Mouse (Mus musculus): Measurements from ENCODE around the gene Slc12a5. TPM values are rescaled to one million over a fixed set of nuclear protein-coding genes. Genes with fewer than 3 reads are reported as not detected.

Gene Slc12a5
- polyA plus RNA-seq, 1 experiment, result 15.9 TPM

DNA sequence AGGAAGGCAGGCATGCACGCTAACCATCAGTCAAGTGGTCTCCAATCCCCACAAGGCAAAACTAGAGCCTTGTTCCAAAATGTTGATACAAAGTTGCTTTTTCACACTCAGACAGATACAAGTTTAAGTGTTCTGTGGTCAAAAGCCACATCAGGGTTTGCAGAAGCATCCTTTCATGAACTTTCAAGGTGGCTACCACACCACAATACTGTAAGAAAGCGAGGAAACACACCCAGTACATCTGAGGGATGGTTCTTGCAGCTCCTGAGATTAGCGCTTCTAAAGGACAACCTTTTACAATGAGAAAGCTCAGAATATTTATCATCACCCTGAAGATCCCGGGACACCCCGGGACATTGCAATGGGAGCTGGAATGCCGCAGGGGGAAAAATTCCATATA lies 72.7 kb downstream of the Slc12a5 start:
- H3K27ac ChIP-seq (ENCODE audit: control insufficient read depth, insufficient read depth, low read depth, low read length), result peak overlapping the region; percentile 97; the same call in 1 of the 2 replicates
- H3K36me3 ChIP-seq (ENCODE audit: control insufficient read depth, insufficient read depth, low read length), result no peaks in the 10 kb centered on the region; the same call in 1 of the 2 replicates
- TF ChIP-seq POLR2A (IDR thresholded peaks at IDR 0.05; ENCODE audit: control insufficient read depth, low read depth, low read length) (no peak), CTCF (IDR thresholded peaks at IDR 0.05; ENCODE audit: control insufficient read depth, insufficient read depth, insufficient replicate concordance, low read depth, low read length) (no peak)
- H3K4me1 ChIP-seq (ENCODE audit: control insufficient read depth, insufficient read depth, low read length), result peaks cover 3% of the 10 kb centered on the region
- no peaks in the 10 kb centered on the region for H3K27me3 ChIP-seq (ENCODE audit: control insufficient read depth, insufficient read depth, low read length)
- H3K4me3 ChIP-seq (ENCODE audit: control insufficient read depth, low read depth, low read length), result peak overlapping the region; percentile 98

DNA sequence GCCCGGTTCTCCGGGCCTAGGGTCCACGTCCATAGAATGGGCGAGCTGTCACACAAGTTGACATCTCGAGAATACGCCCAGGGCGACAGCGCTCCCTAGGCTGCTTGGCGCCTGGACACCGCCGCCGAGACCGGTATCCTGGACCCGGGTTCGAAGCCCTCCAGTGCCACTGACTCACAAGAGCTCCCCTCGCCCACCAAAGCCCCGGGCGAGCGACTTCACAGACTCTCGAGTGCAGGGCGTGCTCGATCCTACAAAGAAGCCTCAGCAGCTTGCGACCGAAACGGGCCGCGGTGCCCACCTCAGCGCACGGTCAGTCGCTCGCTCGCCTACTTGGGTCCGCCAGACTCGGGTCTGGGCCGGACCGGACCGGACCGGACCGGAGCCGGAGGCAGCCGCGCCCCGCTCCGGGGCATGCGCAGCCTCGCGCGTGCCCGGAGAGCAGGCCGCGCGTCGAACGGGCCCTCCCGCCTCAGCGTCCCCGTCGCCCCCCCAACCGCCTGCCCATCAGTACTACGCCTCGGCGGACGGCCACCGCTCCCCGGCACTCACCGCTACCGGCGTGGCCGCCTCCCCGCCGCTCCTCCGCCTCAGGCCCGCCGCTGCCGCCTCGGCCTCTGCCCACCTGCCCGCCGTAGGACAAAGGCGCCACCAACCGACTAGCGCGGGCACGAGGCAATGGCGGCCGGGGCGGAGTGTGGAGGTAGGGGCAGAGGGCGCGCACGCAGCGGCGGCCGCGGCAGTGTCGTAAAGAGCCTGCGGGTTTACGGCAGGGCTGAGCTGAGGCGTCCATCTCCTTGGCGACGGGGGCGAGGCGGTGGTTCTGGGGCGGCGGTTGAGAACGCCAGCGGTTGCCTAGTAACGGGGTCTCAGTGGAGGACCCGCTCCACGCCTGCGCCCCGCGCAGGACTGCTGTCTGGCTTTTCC lies 73.8 kb downstream of the Slc12a5 start, which contains the start of gene Ncoa5:
Gene Ncoa5 (minus strand): TSS at position 737 of the 927 bp plus-strand sequence.
- Histone ChIP-seq H3K27ac (ENCODE audit: control insufficient read depth, insufficient read depth, low read depth, low read length) (peak within 1 kb of the TSS; percentile 97), H3K4me3 (ENCODE audit: control insufficient read depth, low read depth, low read length) (peak within 1 kb of the TSS; percentile 98), H3K4me1 (ENCODE audit: control insufficient read depth, insufficient read depth, low read length) (peaks cover 3% of the 10 kb centered on the region), H3K27me3 (ENCODE audit: control insufficient read depth, insufficient read depth, low read length) (no peaks in the 10 kb centered on the region), H3K36me3 (ENCODE audit: control insufficient read depth, insufficient read depth, low read length) (no peaks in the 10 kb centered on the region; the same call in 1 of the 2 replicates)
- TF ChIP-seq POLR2A (IDR thresholded peaks at IDR 0.05; ENCODE audit: control insufficient read depth, low read depth, low read length), result peak; percentile 98
- TF ChIP-seq CTCF (IDR thresholded peaks at IDR 0.05; ENCODE audit: control insufficient read depth, insufficient read depth, insufficient replicate concordance, low read depth, low read length), result no peak

DNA sequence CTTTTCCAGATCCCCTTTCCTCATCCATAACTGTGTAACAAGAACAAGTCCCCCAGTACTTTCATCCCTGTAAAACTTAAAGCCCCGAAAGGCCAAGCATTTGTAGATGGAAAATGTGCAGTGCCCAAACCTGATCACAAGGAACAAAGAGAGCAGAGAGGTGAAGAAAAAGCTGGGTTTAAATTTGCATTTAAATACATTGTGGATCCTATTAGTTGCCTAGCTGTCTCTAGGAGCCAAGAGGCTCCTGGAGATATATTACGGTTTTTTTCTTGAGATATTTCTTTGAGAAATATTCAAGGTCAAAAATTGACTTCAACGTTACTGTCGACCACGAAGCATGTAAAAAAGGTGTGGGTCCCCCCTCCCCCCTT lies 74.4 kb downstream of the Slc12a5 start:
- Histone ChIP-seq H3K27me3 (ENCODE audit: control insufficient read depth, insufficient read depth, low read length) (no peaks in the 10 kb centered on the region), H3K4me3 (ENCODE audit: control insufficient read depth, low read depth, low read length) (peak overlapping the region; percentile 98), H3K27ac (ENCODE audit: control insufficient read depth, insufficient read depth, low read depth, low read length) (peak overlapping the region; percentile 91), H3K4me1 (ENCODE audit: control insufficient read depth, insufficient read depth, low read length) (peaks cover 3% of the 10 kb centered on the region), H3K36me3 (ENCODE audit: control insufficient read depth, insufficient read depth, low read length) (no peaks in the 10 kb centered on the region; the same call in 1 of the 2 replicates)
- TF ChIP-seq CTCF (IDR thresholded peaks at IDR 0.05; ENCODE audit: control insufficient read depth, insufficient read depth, insufficient replicate concordance, low read depth, low read length), result no peak
- TF ChIP-seq POLR2A (IDR thresholded peaks at IDR 0.05; ENCODE audit: control insufficient read depth, low read depth, low read length), result no peak

DNA sequence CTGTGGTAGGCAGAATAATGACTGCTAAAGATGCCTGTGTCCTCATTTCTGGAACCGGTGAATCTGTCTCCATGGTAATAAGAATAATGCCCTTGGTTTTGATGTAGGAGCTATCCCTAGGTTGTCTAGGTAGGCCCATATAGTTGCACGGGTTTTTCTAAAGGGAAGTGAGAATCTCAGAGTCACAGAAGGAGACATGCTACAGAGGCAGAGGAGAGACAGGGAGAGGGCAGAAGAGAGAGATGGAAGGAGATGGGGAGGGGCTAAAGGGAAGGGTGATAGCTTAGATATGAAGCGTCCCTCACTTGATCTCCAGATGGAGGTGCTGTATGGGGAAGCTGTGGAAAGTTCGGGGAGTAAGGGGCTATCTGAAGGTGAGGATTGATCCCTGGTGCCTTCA lies 76.8 kb downstream of the Slc12a5 start:
- H3K4me1 ChIP-seq (ENCODE audit: control insufficient read depth, insufficient read depth, low read length), result peaks cover 3% of the 10 kb centered on the region
- H3K4me3 ChIP-seq (ENCODE audit: control insufficient read depth, low read depth, low read length), result peak overlapping the region; percentile 51
- no peaks in the 10 kb centered on the region for H3K27me3 ChIP-seq (ENCODE audit: control insufficient read depth, insufficient read depth, low read length)
- H3K36me3 ChIP-seq (ENCODE audit: control insufficient read depth, insufficient read depth, low read length), result no peaks in the 10 kb centered on the region; the same call in 1 of the 2 replicates
- TF ChIP-seq POLR2A (IDR thresholded peaks at IDR 0.05; ENCODE audit: control insufficient read depth, low read depth, low read length), result no peak
- TF ChIP-seq CTCF (IDR thresholded peaks at IDR 0.05; ENCODE audit: control insufficient read depth, insufficient read depth, insufficient replicate concordance, low read depth, low read length), result no peak
- no peak overlapping the region for H3K27ac ChIP-seq (ENCODE audit: control insufficient read depth, insufficient read depth, low read depth, low read length)

DNA sequence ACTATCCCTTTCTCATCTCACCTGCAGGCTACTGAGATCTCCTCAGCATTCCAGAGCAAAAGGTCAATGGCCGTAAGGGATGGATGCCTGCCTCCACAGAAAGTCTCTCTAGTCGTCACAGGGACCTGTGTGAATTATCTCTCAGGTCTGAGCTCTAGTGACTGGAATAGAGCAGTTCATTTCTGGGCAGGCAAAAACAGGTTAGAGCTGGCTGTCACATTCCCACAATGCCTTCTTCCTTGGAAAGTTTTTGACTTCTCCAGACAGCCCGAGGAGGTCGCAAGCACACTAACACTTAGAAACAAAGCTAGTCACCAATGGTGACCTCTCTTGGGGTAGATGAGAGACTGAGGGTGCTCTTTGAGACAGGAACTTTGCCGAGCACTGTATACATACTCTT lies 81.5 kb downstream of the Slc12a5 start:
- no peak overlapping the region for H3K27ac ChIP-seq (ENCODE audit: control insufficient read depth, insufficient read depth, low read depth, low read length)
- H3K27me3 ChIP-seq (ENCODE audit: control insufficient read depth, insufficient read depth, low read length), result no peaks in the 10 kb centered on the region
- H3K4me3 ChIP-seq (ENCODE audit: control insufficient read depth, low read depth, low read length), result no peak overlapping the region
- TF ChIP-seq POLR2A (IDR thresholded peaks at IDR 0.05; ENCODE audit: control insufficient read depth, low read depth, low read length), result no peak
- TF ChIP-seq CTCF (IDR thresholded peaks at IDR 0.05; ENCODE audit: control insufficient read depth, insufficient read depth, insufficient replicate concordance, low read depth, low read length), result no peak
- H3K4me1 ChIP-seq (ENCODE audit: control insufficient read depth, insufficient read depth, low read length), result no peaks in the 10 kb centered on the region; the same call in 1 of the 2 replicates
- no peaks in the 10 kb centered on the region for H3K36me3 ChIP-seq (ENCODE audit: control insufficient read depth, insufficient read depth, low read length)

DNA sequence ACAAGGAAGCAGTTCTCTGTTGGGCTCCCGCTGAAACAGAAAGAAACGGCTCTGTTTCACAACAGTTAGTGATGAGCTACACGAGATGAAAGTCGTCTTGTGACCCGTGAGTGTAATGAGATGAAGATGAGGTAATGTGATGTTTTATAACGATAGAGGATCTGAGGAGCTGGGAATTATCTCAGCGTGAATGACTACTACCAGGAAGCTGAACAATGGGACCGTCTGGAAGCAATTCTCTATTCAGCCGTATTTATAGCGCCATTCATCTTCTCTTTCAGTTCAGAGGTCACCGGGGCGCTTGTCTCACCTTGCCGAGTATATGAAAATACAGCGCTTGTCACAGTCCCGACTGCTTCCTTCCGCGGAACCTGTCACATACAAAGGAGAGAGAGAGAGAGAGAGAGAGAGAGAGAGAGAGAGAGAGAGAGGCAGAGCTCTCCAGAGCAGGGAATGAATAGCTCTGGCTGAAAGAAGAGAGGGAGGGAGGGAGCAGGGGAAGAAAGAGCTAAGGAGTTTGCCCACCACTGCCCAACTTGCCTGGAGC lies 82.6 kb downstream of the Slc12a5 start:
- Histone ChIP-seq H3K27ac (ENCODE audit: control insufficient read depth, insufficient read depth, low read depth, low read length) (no peak overlapping the region), H3K27me3 (ENCODE audit: control insufficient read depth, insufficient read depth, low read length) (no peaks in the 10 kb centered on the region), H3K4me1 (ENCODE audit: control insufficient read depth, insufficient read depth, low read length) (no peaks in the 10 kb centered on the region), H3K36me3 (ENCODE audit: control insufficient read depth, insufficient read depth, low read length) (no peaks in the 10 kb centered on the region), H3K4me3 (ENCODE audit: control insufficient read depth, low read depth, low read length) (no peak overlapping the region)
- TF ChIP-seq CTCF (IDR thresholded peaks at IDR 0.05; ENCODE audit: control insufficient read depth, insufficient read depth, insufficient replicate concordance, low read depth, low read length) (no peak), POLR2A (IDR thresholded peaks at IDR 0.05; ENCODE audit: control insufficient read depth, low read depth, low read length) (no peak)

DNA sequence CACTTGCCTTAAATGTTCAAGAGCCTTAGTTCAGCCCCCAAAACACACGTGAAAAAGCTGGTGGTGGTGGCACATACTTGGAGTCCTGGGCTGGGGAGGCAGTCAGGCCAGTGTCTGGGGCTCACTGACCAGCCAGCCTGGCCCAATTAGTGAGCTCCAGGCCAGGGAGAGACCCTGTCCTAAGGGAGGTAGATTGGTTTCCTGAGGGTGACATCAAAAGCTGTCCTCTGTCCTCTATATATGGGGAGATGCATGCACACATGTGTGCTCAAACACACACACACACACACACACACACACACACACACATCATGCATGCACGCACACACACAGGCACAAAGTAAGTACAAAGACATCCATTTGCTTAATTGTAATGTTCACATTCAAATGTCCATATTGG lies 83.1 kb downstream of the Slc12a5 start:
- H3K36me3 ChIP-seq (ENCODE audit: control insufficient read depth, insufficient read depth, low read length), result no peaks in the 10 kb centered on the region
- H3K4me1 ChIP-seq (ENCODE audit: control insufficient read depth, insufficient read depth, low read length), result no peaks in the 10 kb centered on the region
- no peaks in the 10 kb centered on the region for H3K27me3 ChIP-seq (ENCODE audit: control insufficient read depth, insufficient read depth, low read length)
- no peak overlapping the region for H3K4me3 ChIP-seq (ENCODE audit: control insufficient read depth, low read depth, low read length)
- H3K27ac ChIP-seq (ENCODE audit: control insufficient read depth, insufficient read depth, low read depth, low read length), result no peak overlapping the region
- no peak for TF ChIP-seq CTCF (IDR thresholded peaks at IDR 0.05; ENCODE audit: control insufficient read depth, insufficient read depth, insufficient replicate concordance, low read depth, low read length)
- no peak for TF ChIP-seq POLR2A (IDR thresholded peaks at IDR 0.05; ENCODE audit: control insufficient read depth, low read depth, low read length)

All from testis, adult 2 months (tissue).